Mouse (Mus musculus) embryonic facial prominence, embryonic 14.5 days (tissue): ENCODE data around the gene Rab4b. TPM values are rescaled to one million over a fixed set of nuclear protein-coding genes. Genes with fewer than 3 reads are reported as not detected.

Experiments
- microRNA counts: library from miRNA; unstranded; fragments of <30 nt; microRNA quantifications from one replicate; lab custom pipeline; 2017
- microRNA-seq: library from miRNA; unstranded; fragments of <30 nt; microRNA quantifications from one replicate; pipeline ENCODE4, GENCODE M21; 2016; ENCODE audit warnings: borderline number of aligned reads
- polyA plus RNA-seq: library from polyadenylated mRNA; unstranded; fragments of >200 nt; fragmentation: Nextera tagmentation; extraction: Ambion mirVana; gene quantifications from 2 replicates; pipeline ENCODE4 v1.2.1, GENCODE M21; 2014

Gene Rab4b
- polyA plus RNA-seq, 1 experiment from 2014 or later, result 58.2 TPM

MicroRNAs encoded within 50 kb of the gene (microRNA counts, 519-probe panel; counts per million panel counts)
- microRNA mmu-miR-1191 (lab: Ali Mortazavi, UCI), result 19.3 counts per million

Small RNA genes within 50 kb of the gene (microRNA-seq; reads per million reads assigned to microRNA genes)
- gene Mir1191 (1.3 reads per million), gene Mir3101 (0.66 reads per million)

Other genes with a start within 250 kb of the Rab4b start
- not detected in 2 replicates for gene Cyp2a22, start 239.5 kb downstream of the Rab4b start, polyA plus RNA-seq
- gene Cyp2a12, start 149.8 kb downstream of the Rab4b start, polyA plus RNA-seq, result not detected in 2 replicates
- 34.6 and 64.4 TPM in 2 replicates for gene Cyp2f2, start 59.0 kb downstream of the Rab4b start, polyA plus RNA-seq
- 0.26 and 1.0 TPM in 2 replicates for gene Cyp2t4, start 25.2 kb downstream of the Rab4b start, polyA plus RNA-seq
- gene Egln2, start 12.1 kb downstream of the Rab4b start, polyA plus RNA-seq, result 41.1 and 47.1 TPM in 2 replicates
- 0.52 TPM in 1 of 2 replicates, not detected in the other for gene Gm21983, start 2.2 kb upstream of the Rab4b start, polyA plus RNA-seq
- 102 and 115 TPM in 2 replicates for gene Mia, start 2.3 kb upstream of the Rab4b start, polyA plus RNA-seq
- 3.0 and 3.6 TPM in 2 replicates for gene BC024978, start 16.9 kb upstream of the Rab4b start, polyA plus RNA-seq
- gene Snrpa, start 17.4 kb upstream of the Rab4b start, polyA plus RNA-seq, result 187 and 232 TPM in 2 replicates
- gene Itpkc, start 49.8 kb upstream of the Rab4b start, polyA plus RNA-seq, result 8.1 and 8.7 TPM in 2 replicates
- 16.8 and 18.2 TPM in 2 replicates for gene Coq8b, start 54.1 kb upstream of the Rab4b start, polyA plus RNA-seq
- 25.1 and 28.4 TPM in 2 replicates for gene Numbl, start 79.5 kb upstream of the Rab4b start, polyA plus RNA-seq
- gene Ltbp4, start 158.8 kb upstream of the Rab4b start, polyA plus RNA-seq, result 74.2 and 74.8 TPM in 2 replicates
- 26.5 and 30.3 TPM in 2 replicates for gene Shkbp1, start 177.1 kb upstream of the Rab4b start, polyA plus RNA-seq
- not detected in 2 replicates for gene Gm20479, start 178.5 kb upstream of the Rab4b start, polyA plus RNA-seq